ENCODE assay signal across 12 mouse cellular contexts in the genomic region with DNA sequence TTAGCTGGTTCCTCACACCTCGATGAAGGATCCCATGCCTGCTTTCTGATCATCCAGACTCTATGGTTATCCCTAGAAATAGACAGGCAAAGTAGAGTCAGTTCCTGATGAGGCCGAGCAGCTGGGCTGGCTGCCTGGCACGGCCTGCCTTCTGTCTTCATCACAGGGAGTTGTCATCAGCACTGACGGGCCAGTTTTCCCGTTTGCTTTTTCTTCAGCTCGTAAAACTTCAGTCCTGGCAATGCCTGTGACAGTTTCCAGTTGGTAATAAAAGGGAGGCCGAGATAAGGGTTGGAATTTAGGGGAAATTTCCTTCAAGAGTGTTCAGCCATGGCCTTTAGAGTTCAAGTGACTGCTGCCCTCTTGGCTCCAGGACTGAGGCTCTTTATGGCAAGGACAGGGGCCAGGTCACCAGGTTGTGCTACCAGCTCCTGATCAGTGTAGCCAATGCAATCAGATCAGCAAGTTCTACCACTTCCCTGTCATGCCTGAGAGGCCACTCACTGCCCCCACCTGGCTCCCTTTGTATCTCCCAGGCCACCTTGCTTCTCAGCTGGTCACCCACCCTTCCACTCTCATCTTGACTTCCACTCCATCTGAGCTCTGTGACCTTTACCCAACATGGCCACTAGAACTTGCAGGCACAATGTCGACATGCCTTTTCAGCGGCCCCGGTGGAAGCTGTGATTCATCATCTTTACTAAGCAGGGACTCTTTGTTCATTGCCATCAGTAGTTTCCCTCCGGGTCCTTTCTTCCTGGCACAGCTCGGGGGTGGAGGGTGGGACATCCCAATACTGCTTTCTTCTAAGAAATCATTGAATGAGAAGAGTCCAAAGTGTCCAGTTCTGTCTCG. TPM values are rescaled to one million over a fixed set of nuclear protein-coding genes. Genes with fewer than 3 reads are reported as not detected.
DNase-seq lines count a peak whose midpoint lies in the region; ATAC-seq and TF ChIP-seq lines count a peak whose summit lies in the region.
"Had no signal": no experiment of that assay in that cellular context is flagged by ENCODE, and none has a peak within 500 bp of the region (broad histone marks: within the 10 kb centered on the region; RNA-seq: fewer than 3 reads in every experiment).

No protein-coding gene starts in this region.

- no peaks in the 10 kb centered on the region for H3K36me3 ChIP-seq in heart, embryonic 14.5 days (ENCODE audit: control insufficient read depth, insufficient read depth, low read length)
- H3K36me3 ChIP-seq in hindbrain, postnatal 0 days (ENCODE audit: insufficient read depth, low read length): no peaks in the 10 kb centered on the region
- H3K36me3 ChIP-seq in hindbrain, embryonic 14.5 days (replicated peaks; ENCODE audit: control insufficient read depth, insufficient read depth): no peaks in the 10 kb centered on the region

- H3K27me3 ChIP-seq in heart, embryonic 14.5 days (ENCODE audit: control insufficient read depth, insufficient read depth, low read length): no peaks in the 10 kb centered on the region
- no peaks in the 10 kb centered on the region for H3K27me3 ChIP-seq in hindbrain, postnatal 0 days (ENCODE audit: insufficient read depth, low read length)
- no peaks in the 10 kb centered on the region for H3K27me3 ChIP-seq in hindbrain, embryonic 14.5 days (ENCODE audit: control insufficient read depth, insufficient read depth, low read length)

- peaks cover 13 to 14% of the 10 kb centered on the region in 2 experiments for H3K4me1 ChIP-seq in heart, embryonic 14.5 days (ENCODE audit: control insufficient read depth in 2 of 2, insufficient read depth in 2 of 2, low read length in 2 of 2)
- no peaks in the 10 kb centered on the region for H3K4me1 ChIP-seq in hindbrain, postnatal 0 days (ENCODE audit: insufficient read depth, low read length)
- H3K4me1 ChIP-seq in hindbrain, embryonic 14.5 days (replicated peaks; ENCODE audit: control insufficient read depth, insufficient read depth, low read length): no peaks in the 10 kb centered on the region

- peak; percentile 28 to 47 for DNase-seq in urinary bladder, adult 18-20 months (ENCODE audit: low spot score in 2 of 2)
- DNase-seq in urinary bladder, adult 2 months (ENCODE audit: low spot score): no peak
- DNase-seq in large intestine, adult 2 months (ENCODE audit: low read depth, low spot score): peak; percentile 54
- peak; percentile 61 to 65 for DNase-seq in urinary bladder, postnatal 36 days (ENCODE audit: low spot score in 2 of 2)
- no peak for DNase-seq in right cerebral cortex, postnatal 25 days
- DNase-seq in hindbrain, postnatal 0 days (ENCODE audit: low spot score): no peak
- no peak for DNase-seq in hindbrain, embryonic 14.5 days (ENCODE audit: low spot score)
- DNase-seq: cerebellum, postnatal 10 days; right cerebral cortex, postnatal 14 days; thymus, adult 2 months had no signal

- no peak overlapping the region for H3K9ac ChIP-seq in heart, embryonic 14.5 days (ENCODE audit: low read length)
- H3K9ac ChIP-seq in hindbrain, postnatal 0 days (replicated peaks; ENCODE audit: low read length): no peak overlapping the region
- H3K9ac ChIP-seq in hindbrain, embryonic 14.5 days: no peak overlapping the region

- peak; percentile 78 for ATAC-seq in heart, embryonic 14.5 days (ENCODE audit: insufficient number of reproducible peaks, insufficient read depth, low FRiP score, low read depth)
- ATAC-seq in hindbrain, postnatal 0 days: no peak
- no peak for ATAC-seq in hindbrain, embryonic 14.5 days (ENCODE audit: low FRiP score)

- H3K4me3 ChIP-seq in heart, embryonic 14.5 days (ENCODE audit: control insufficient read depth in 1 of 2, insufficient read depth in 1 of 2, low read depth in 1 of 2, low read length in 2 of 2): no peak overlapping the region
- no peak overlapping the region for H3K4me3 ChIP-seq in hindbrain, postnatal 0 days (ENCODE audit: low read length)
- no peak overlapping the region for H3K4me3 ChIP-seq in hindbrain, embryonic 14.5 days (replicated peaks; ENCODE audit: low read length)
- H3K4me3 ChIP-seq: layer of hippocampus, adult 2 months had no signal

- 25% methylated on average over 13 of the region's 13 CpGs for WGBS in heart, embryonic 14.5 days
- WGBS in large intestine, adult 2 months: 28% methylated on average over 13 of the region's 13 CpGs
- 74% methylated on average over 13 of the region's 13 CpGs for WGBS in hindbrain, postnatal 0 days
- WGBS in hindbrain, embryonic 14.5 days: 84% methylated on average over 13 of the region's 13 CpGs

- 0 out of 2 replicates have a peak overlapping the region, but pooled peaks have one; percentile 1 for H3K4me2 ChIP-seq in heart, embryonic 14.5 days (ENCODE audit: low read length)
- H3K4me2 ChIP-seq in hindbrain, postnatal 0 days (ENCODE audit: low read depth, low read length): no peak overlapping the region
- no peak overlapping the region for H3K4me2 ChIP-seq in hindbrain, embryonic 14.5 days (replicated peaks)

- H3K27ac ChIP-seq in heart, embryonic 14.5 days (replicated peaks in 1 of 2; ENCODE audit: control insufficient read depth in 1 of 2, insufficient read depth in 1 of 2, low read depth in 2 of 2, low read length in 2 of 2): peak overlapping the region; percentile 61 to 78
- H3K27ac ChIP-seq in hindbrain, postnatal 0 days: no peak overlapping the region
- H3K27ac ChIP-seq in hindbrain, embryonic 14.5 days: no peak overlapping the region
- H3K27ac ChIP-seq: layer of hippocampus, adult 2 months had no signal

- no peak for TF ChIP-seq CTCF in hindbrain, postnatal 0 days (IDR thresholded peaks at IDR 0.05; ENCODE audit: low read depth)

- no peaks in the 10 kb centered on the region for H3K9me3 ChIP-seq in heart, embryonic 14.5 days (ENCODE audit: control insufficient read depth, low read length)
- H3K9me3 ChIP-seq in hindbrain, postnatal 0 days (ENCODE audit: low read length): no peaks in the 10 kb centered on the region
- no peaks in the 10 kb centered on the region for H3K9me3 ChIP-seq in hindbrain, embryonic 14.5 days (ENCODE audit: control insufficient read depth, low read length)

RNA-seq across cellular contexts. Expression of gene Abca4, which starts 20.5 kb away (rescaled TPM):
- polyA plus RNA-seq in urinary bladder, adult 2 months (2012; rRNA removed): 0.83 and 0.96 TPM in 2 replicates
- polyA plus RNA-seq in heart, embryonic 14.5 days (2014; fragmentation: Nextera tagmentation; extraction: Ambion mirVana): 3.6 and 3.9 TPM in 2 replicates
- polyA plus RNA-seq in large intestine, adult 2 months (2012; rRNA removed): 0.11 and 0.38 TPM in 2 replicates
- total RNA-seq in hindbrain, postnatal 0 days (2014; rRNA removed): 8.7 and 11.7 TPM in 2 replicates
- polyA plus RNA-seq in hindbrain, postnatal 0 days (2015; fragmentation: Nextera tagmentation; extraction: Ambion mirVana): 3.9 and 4.8 TPM in 2 replicates
- polyA plus RNA-seq in hindbrain, embryonic 14.5 days (2014; fragmentation: Nextera tagmentation; extraction: Ambion mirVana): 4.1 and 5.1 TPM in 2 replicates

Comparison
In these comparisons a context has a peak if more than half of its experiments do, and no peak if none do; other contexts are left out.
1. DNase-seq: peak in urinary bladder, adult 18-20 months (2 of 2), large intestine, adult 2 months (single experiment) and urinary bladder, postnatal 36 days (2 of 2); none in urinary bladder, adult 2 months (single experiment), right cerebral cortex, postnatal 25 days (single experiment), hindbrain, postnatal 0 days (single experiment) and hindbrain, embryonic 14.5 days (single experiment).
2. H3K27ac ChIP-seq: peak in heart, embryonic 14.5 days (2 of 2); none in hindbrain, postnatal 0 days (single experiment) and hindbrain, embryonic 14.5 days (single experiment).